Mouse (Mus musculus) spleen, adult 12 weeks (tissue): ENCODE data around the gene Aplp1.

Experiments used
- DNase-seq: peaks from one replicate; pipeline ENCODE4 v3.0.0; 2022; ENCODE audit warnings: low spot score

Gene Aplp1

DNA sequence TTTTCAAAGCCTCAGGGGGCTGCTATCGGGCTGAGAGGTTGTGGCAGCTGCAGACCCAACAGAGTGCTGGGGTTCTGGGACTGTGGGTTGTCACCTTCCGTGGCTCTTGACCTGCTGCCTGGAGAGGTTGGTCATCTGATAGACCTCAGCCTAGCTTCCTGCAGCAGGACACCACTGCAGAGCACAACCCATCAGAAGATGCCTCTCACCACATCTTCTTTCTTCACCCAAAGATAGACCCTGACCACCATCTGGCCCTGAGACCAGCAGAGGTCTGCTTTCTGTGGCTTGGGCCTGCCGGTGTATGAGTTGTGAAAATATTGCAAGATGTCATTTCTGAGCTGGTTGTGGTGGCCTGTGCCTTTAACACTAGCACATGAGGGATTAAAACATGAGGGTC, 34.3 kb downstream of the Aplp1 start:
- no peak for DNase-seq

DNA sequence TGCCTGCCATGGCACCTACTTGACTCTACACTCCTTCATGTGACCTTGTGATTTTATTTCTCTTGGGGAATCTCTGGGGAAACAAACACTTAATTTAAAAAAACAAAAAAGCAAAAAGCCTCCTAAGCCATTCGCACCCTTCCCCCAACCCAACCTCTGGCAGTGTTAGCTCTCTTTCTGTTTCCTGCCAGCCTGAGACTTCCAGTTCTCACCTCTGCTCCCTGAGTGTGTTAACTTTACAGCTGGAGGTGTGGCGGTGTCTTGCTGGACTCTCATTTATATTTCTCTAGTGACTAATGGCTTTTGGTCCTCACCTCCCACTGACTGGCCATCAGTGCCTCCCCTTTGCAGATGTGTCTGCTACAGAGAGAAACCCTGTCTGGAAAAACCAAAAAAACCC, 35.5 kb downstream of the Aplp1 start:
- DNase-seq, result no peak

- no peak for DNase-seq
Observed at GRCm38 (mm10) chr7:30408639-30409038, 36.7 kb downstream of the Aplp1 start.

- DNase-seq, result no peak
Observed at GRCm38 (mm10) chr7:30402343-30402742, 43.0 kb downstream of the Aplp1 start.

DNA sequence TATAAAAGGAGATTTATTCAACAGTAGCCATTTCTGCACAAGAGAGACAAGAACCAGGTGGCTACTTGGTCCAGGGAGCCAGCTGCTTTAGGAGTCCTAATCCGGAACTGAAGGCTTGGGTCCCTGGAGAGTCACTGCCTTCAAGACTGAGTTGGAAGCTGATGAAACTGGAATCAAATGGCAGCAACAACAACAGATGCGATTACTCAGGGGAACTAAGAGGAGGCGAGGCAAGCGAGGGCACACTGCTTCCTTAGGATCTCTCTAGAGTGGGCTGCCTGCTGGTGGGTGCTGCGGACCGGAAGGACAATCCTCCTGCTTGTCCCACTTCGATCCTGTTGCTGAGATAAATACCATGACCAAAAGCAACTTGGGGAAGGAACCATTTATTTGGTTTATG, 45.7 kb downstream of the Aplp1 start:
- DNase-seq, result no peak

DNA sequence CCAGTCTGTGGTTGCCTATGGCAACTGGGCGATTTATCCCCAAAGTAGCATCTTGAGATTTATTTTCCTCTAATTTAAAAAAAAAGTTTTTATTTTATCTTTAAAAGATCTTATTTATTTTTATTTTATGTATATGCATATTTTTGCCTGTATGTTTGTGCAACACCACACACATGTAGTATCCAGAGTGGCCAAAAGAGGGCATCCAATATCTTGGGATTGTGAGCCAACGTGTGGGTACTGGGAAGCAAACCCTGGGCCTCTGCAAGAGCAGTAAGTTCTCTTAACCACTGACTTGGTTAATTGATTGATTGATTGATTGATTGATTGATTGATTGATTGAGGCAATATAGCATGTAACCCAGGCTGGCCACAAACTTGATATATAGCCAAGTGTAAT, 50.5 kb downstream of the Aplp1 start:
- no peak for DNase-seq

DNA sequence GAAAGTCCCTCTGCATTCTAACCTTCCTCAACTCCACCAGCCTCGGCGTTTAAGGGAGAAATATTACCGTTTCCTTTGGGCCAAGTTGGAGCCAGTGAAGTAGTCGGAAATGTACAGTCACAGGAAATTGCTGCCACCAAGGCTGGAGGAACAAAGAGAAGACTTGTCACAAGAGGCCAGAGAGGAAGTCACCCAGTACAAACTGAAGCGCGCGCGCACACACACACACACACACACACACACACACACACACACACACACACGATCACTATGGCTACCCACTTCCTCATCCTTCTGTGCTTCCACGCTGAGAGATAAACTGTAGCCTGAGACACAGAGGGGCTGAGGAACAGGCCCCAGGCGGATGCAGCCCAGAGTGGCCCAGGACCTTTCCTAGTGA, 51.0 kb downstream of the Aplp1 start:
- DNase-seq, result peak; percentile 46

GRCm38 (mm10) chr7:30393631-30394030, 51.7 kb downstream of the Aplp1 start:
- DNase-seq, result no peak

DNA sequence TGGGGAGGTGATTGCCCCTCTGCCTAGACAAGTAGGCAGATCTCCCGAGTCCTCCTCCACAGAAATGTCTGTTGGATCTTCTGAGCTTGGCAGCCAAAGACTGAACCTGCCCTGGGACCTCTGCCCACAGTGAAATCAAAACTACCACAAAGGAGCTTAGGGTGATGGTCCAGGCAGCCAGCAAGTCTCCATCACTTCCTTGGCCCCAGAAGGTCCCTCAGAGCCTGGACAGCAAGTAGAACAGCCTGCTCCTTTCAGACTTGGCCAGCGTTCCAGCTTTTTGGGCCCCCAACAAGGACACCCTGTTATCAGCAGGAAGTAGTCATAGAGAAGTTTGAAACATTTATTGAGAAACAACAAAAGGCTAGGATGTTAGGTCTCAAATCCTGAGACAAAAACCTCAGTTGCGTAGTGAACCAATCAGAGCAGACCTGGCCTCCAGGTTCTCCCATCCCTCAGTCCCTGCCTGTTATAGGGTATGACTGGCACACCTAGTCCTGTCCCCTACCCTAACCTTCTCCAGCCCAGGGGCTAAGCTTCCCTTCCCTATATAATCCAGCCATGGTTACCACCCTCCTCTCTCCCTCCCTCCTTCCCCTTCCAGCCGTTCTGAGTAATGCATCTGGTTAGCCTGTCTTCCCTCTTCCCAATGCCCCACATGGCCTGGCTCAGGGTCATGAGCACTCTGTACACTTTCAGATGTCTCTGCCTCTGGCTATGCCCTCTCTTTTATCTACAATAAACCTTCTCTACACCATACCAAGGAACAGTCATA, 52.4 kb downstream of the Aplp1 start:
- no peak for DNase-seq
